ENCODE assay signal across 8 mouse cellular contexts in the genomic region with DNA sequence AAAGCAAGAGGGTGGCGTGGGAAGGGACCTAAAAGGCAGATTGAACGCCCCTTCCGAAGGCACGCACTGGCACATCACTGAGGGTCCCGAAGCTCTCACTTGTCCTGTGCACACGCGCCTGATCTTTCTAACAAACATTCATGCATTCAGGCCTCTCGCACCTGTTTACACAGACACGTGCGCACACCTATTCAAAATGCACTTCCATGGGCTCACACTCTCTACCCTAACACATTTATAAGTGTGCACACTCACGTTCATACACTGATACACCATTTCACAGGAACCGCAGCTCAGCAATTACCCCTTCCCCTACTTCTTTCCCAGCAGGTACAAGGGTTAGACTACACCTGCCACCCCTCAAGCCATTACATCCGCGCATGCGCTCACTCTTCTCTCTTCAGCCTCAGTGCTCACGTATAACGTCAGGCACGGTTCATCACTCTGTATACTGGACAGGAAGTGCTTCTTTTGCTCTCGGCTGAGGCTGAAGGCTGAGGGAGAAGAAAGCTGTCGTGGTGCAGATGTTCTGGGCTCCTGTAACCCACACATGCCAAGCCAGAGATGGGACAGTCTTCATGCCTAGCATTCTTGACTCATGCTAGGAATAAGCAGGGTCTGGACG. TPM values are rescaled to one million over a fixed set of nuclear protein-coding genes. Genes with fewer than 3 reads are reported as not detected.
A peak's percentile ranks its signal among the peaks of the same experiment; 100 is the strongest.
DNase-seq lines count a peak whose midpoint lies in the region; ATAC-seq and TF ChIP-seq lines count a peak whose summit lies in the region.

No protein-coding gene starts in this region.

- no peak for ATAC-seq in megakaryocyte, adult 5-6 weeks (ENCODE audit: poor library complexity, severe bottlenecking)
- no peak for ATAC-seq in limb, embryonic 11.5 days (ENCODE audit: insufficient number of reproducible peaks, low FRiP score, low TSS enrichment, low read depth)

- peaks cover 64% of the 10 kb centered on the region for H3K27me3 ChIP-seq in megakaryocyte, embryonic 14.5 days (replicated peaks)
- no peaks in the 10 kb centered on the region for H3K27me3 ChIP-seq in limb, embryonic 11.5 days (ENCODE audit: control insufficient read depth, insufficient read depth, low read length)
- H3K27me3 ChIP-seq in thymus, adult 2 months (ENCODE audit: control insufficient read depth, insufficient read depth, low read length) = peaks cover 25% of the 10 kb centered on the region

- no peak overlapping the region; the same call in 1 of the 2 replicates for H3K9ac ChIP-seq in limb, embryonic 11.5 days (ENCODE audit: low read length)

- TF ChIP-seq CTCF in thymus, adult 2 months (IDR thresholded peaks at IDR 0.05; ENCODE audit: borderline replicate concordance, control insufficient read depth, extremely low read depth, insufficient read depth, low read length, poor library complexity) = no peak

- DNase-seq in heart, postnatal 14 days = peak; percentile 32 to 39
- DNase-seq in limb, embryonic 11.5 days (ENCODE audit: low spot score) = no peak
- peak; percentile 67 for DNase-seq in naive thymus-derived CD4-positive, alpha-beta T cell, adult 2 months (ENCODE audit: low read depth)
- DNase-seq in layer of hippocampus, postnatal 36 days = no peak
- no peak for DNase-seq in thymus, adult 2 months

- intact Hi-C loops in heart, postnatal 14 days (cut with DNase I) = no loop called here

- peaks cover 12% of the 10 kb centered on the region; the same call in 1 of the 2 replicates for H3K9me3 ChIP-seq in megakaryocyte, embryonic 14.5 days
- H3K9me3 ChIP-seq in limb, embryonic 11.5 days (ENCODE audit: control insufficient read depth, low read length) = no peaks in the 10 kb centered on the region

- peaks cover 2% of the 10 kb centered on the region for H3K36me3 ChIP-seq in megakaryocyte, embryonic 14.5 days (replicated peaks; ENCODE audit: low read length)
- no peaks in the 10 kb centered on the region for H3K36me3 ChIP-seq in limb, embryonic 11.5 days (ENCODE audit: control insufficient read depth, insufficient read depth, low read length)
- no peaks in the 10 kb centered on the region for H3K36me3 ChIP-seq in thymus, adult 2 months (ENCODE audit: control insufficient read depth, insufficient read depth, low read length)

- peaks cover 80% of the 10 kb centered on the region for H3K4me1 ChIP-seq in megakaryocyte, embryonic 14.5 days
- peaks cover 29% of the 10 kb centered on the region for H3K4me1 ChIP-seq in brown adipose tissue, adult 24 weeks (ENCODE audit: control insufficient read depth, insufficient read depth, insufficient read length, low read length)
- H3K4me1 ChIP-seq in limb, embryonic 11.5 days (ENCODE audit: control insufficient read depth, insufficient read depth, low read length) = peaks cover 33% of the 10 kb centered on the region
- peaks cover 34% of the 10 kb centered on the region for H3K4me1 ChIP-seq in thymus, adult 2 months (replicated peaks; ENCODE audit: control insufficient read depth, insufficient read depth, low read length)

- TF ChIP-seq POLR2A in thymus, adult 2 months (IDR thresholded peaks at IDR 0.05; ENCODE audit: control insufficient read depth, extremely low read depth, insufficient read depth, low read length, poor library complexity) = no peak

- WGBS in limb, embryonic 11.5 days = 10% methylated on average over 21 of the region's 21 CpGs
- WGBS in thymus, adult 2 months = 29% methylated on average over 21 of the region's 21 CpGs

- peak overlapping the region; percentile 93 for H3K4me3 ChIP-seq in megakaryocyte, embryonic 14.5 days (replicated peaks)
- peak overlapping the region; percentile 76 for H3K4me3 ChIP-seq in brown adipose tissue, adult 24 weeks (ENCODE audit: insufficient read depth, low read depth, low read length)
- peak overlapping the region; percentile 79 for H3K4me3 ChIP-seq in limb, embryonic 11.5 days (ENCODE audit: low read depth, low read length)
- no peak overlapping the region for H3K4me3 ChIP-seq in thymus, adult 2 months (ENCODE audit: control insufficient read depth, insufficient read depth, low read length)

- peak overlapping the region; percentile 66 for H3K27ac ChIP-seq in brown adipose tissue, adult 24 weeks (replicated peaks; ENCODE audit: low read depth, low read length)
- H3K27ac ChIP-seq in limb, embryonic 11.5 days (replicated peaks; ENCODE audit: low read depth, low read length) = no peak overlapping the region
- H3K27ac ChIP-seq in thymus, adult 2 months (ENCODE audit: control insufficient read depth, insufficient read depth, low read length) = no peak overlapping the region

- peak overlapping the region; percentile 85 for H3K4me2 ChIP-seq in limb, embryonic 11.5 days (ENCODE audit: low read depth, severe bottlenecking)

RNA-seq across cellular contexts. Expression of a gene that starts 0.6 kb away (rescaled TPM):
- polyA plus RNA-seq in megakaryocyte, embryonic 14.5 days (2012; ENCODE audit: insufficient read depth, low replicate concordance) = 16.1 and 37.2 TPM in 2 replicates
- not detected in 2 replicates for total RNA-seq in megakaryocyte, adult 5-6 weeks (2015)
- total RNA-seq in megakaryocyte, adult 5-6 weeks (2017) = not detected in 2 replicates
- polyA plus RNA-seq in brown adipose tissue, adult 24 weeks (2012; ENCODE audit: insufficient read depth, insufficient read length, missing spikeins) = 8.9 and 11.6 TPM in 2 replicates
- total RNA-seq in heart, postnatal 14 days (2021) = 10 to 100 TPM; 22.3 to 23.3 TPM
- 23.0 and 23.1 TPM in 2 replicates for polyA plus RNA-seq in limb, embryonic 11.5 days (2014; fragmentation: Nextera tagmentation; extraction: Ambion mirVana)
- 10 to 100 TPM; 13.4 to 16.5 TPM for total RNA-seq in layer of hippocampus, postnatal 36 days (2021)
- 29.9 and 44.9 TPM in 2 replicates for polyA plus RNA-seq in thymus, adult 2 months (2012; rRNA removed)

RNA-seq across cellular contexts. Expression of a gene that starts 3.6 kb away (rescaled TPM):
- 3.6 and 8.8 TPM in 2 replicates for polyA plus RNA-seq in megakaryocyte, embryonic 14.5 days (2012; ENCODE audit: insufficient read depth, low replicate concordance)
- 9.8 and 12.1 TPM in 2 replicates for total RNA-seq in megakaryocyte, adult 5-6 weeks (2015)
- 6.8 and 9.9 TPM in 2 replicates for total RNA-seq in megakaryocyte, adult 5-6 weeks (2017)
- polyA plus RNA-seq in brown adipose tissue, adult 24 weeks (2012; ENCODE audit: insufficient read depth, insufficient read length, missing spikeins) = 7.6 and 9.3 TPM in 2 replicates
- 1 to 10 TPM; 6.5 to 8.5 TPM for total RNA-seq in heart, postnatal 14 days (2021)
- 37.8 and 39.9 TPM in 2 replicates for polyA plus RNA-seq in limb, embryonic 11.5 days (2014; fragmentation: Nextera tagmentation; extraction: Ambion mirVana)
- 10 to 100 TPM; 16.8 to 17.0 TPM for total RNA-seq in layer of hippocampus, postnatal 36 days (2021)
- polyA plus RNA-seq in thymus, adult 2 months (2012; rRNA removed) = 21.0 and 25.5 TPM in 2 replicates

RNA-seq across cellular contexts. Expression of a gene that starts 17.5 kb away (rescaled TPM):
- polyA plus RNA-seq in megakaryocyte, embryonic 14.5 days (2012; ENCODE audit: insufficient read depth, low replicate concordance) = 15.1 and 78.7 TPM in 2 replicates
- 38.9 and 42.8 TPM in 2 replicates for total RNA-seq in megakaryocyte, adult 5-6 weeks (2015)
- 32.5 and 47.7 TPM in 2 replicates for total RNA-seq in megakaryocyte, adult 5-6 weeks (2017)
- 14.6 and 22.6 TPM in 2 replicates for polyA plus RNA-seq in brown adipose tissue, adult 24 weeks (2012; ENCODE audit: insufficient read depth, insufficient read length, missing spikeins)
- total RNA-seq in heart, postnatal 14 days (2021) = 10 to 100 TPM; 11.4 to 11.5 TPM
- 106 and 108 TPM in 2 replicates for polyA plus RNA-seq in limb, embryonic 11.5 days (2014; fragmentation: Nextera tagmentation; extraction: Ambion mirVana)
- total RNA-seq in layer of hippocampus, postnatal 36 days (2021) = 10 to 100 TPM; 18.0 to 19.0 TPM
- 56.3 and 66.1 TPM in 2 replicates for polyA plus RNA-seq in thymus, adult 2 months (2012; rRNA removed)

RNA-seq across cellular contexts. Expression of a gene that starts 22.6 kb away (rescaled TPM):
- polyA plus RNA-seq in megakaryocyte, embryonic 14.5 days (2012; ENCODE audit: insufficient read depth, low replicate concordance) = not detected in 2 replicates
- not detected in 2 replicates for total RNA-seq in megakaryocyte, adult 5-6 weeks (2015)
- total RNA-seq in megakaryocyte, adult 5-6 weeks (2017) = not detected in 2 replicates
- not detected in 2 replicates for polyA plus RNA-seq in brown adipose tissue, adult 24 weeks (2012; ENCODE audit: insufficient read depth, insufficient read length, missing spikeins)
- under 1 TPM in 1 of 2 experiments, not detected in 1; 0.61 TPM for total RNA-seq in heart, postnatal 14 days (2021)
- not detected in 2 replicates for polyA plus RNA-seq in limb, embryonic 11.5 days (2014; fragmentation: Nextera tagmentation; extraction: Ambion mirVana)
- total RNA-seq in layer of hippocampus, postnatal 36 days (2021) = not detected
- polyA plus RNA-seq in thymus, adult 2 months (2012; rRNA removed) = 16.4 and 19.9 TPM in 2 replicates

RNA-seq across cellular contexts. Expression of a gene that starts 44.8 kb away (rescaled TPM):
- polyA plus RNA-seq in megakaryocyte, embryonic 14.5 days (2012; ENCODE audit: insufficient read depth, low replicate concordance) = 14.4 and 52.1 TPM in 2 replicates
- 6.6 and 10.7 TPM in 2 replicates for total RNA-seq in megakaryocyte, adult 5-6 weeks (2015)
- 9.5 and 11.9 TPM in 2 replicates for total RNA-seq in megakaryocyte, adult 5-6 weeks (2017)
- 18.2 and 19.3 TPM in 2 replicates for polyA plus RNA-seq in brown adipose tissue, adult 24 weeks (2012; ENCODE audit: insufficient read depth, insufficient read length, missing spikeins)
- total RNA-seq in heart, postnatal 14 days (2021) = 10 to 100 TPM; 24.9 to 29.3 TPM
- polyA plus RNA-seq in limb, embryonic 11.5 days (2014; fragmentation: Nextera tagmentation; extraction: Ambion mirVana) = 30.6 and 42.0 TPM in 2 replicates
- 10 to 100 TPM; 47.3 to 61.2 TPM for total RNA-seq in layer of hippocampus, postnatal 36 days (2021)
- polyA plus RNA-seq in thymus, adult 2 months (2012; rRNA removed) = 107 and 118 TPM in 2 replicates

Comparison
In these comparisons a context has a peak if more than half of its experiments do, and no peak if none do; other contexts are left out.
1. DNase-seq: peak in heart, postnatal 14 days (2 of 2) and naive thymus-derived CD4-positive, alpha-beta T cell, adult 2 months (single experiment); none in limb, embryonic 11.5 days (single experiment), layer of hippocampus, postnatal 36 days (0 of 2) and thymus, adult 2 months (single experiment).